Mouse (Mus musculus) CD4-positive helper T cell, adult 2 months (primary cell): Measurements from ENCODE around the gene Bfar.
A peak's percentile ranks its signal among the peaks of the same experiment; 100 is the strongest.
"Not testable (repeated sequence)": the region's sequence is repeated elsewhere in the genome, so short reads cannot be mapped to it uniquely, and the experiment has no call there.

ENCODE experiments used
- DNase-seq: peaks from one replicate; pipeline ENCODE4 v3.0.0-alpha.2; 2012; ENCODE audit warnings: low read depth, missing footprints, low spot score

Bfar gene

DNA sequence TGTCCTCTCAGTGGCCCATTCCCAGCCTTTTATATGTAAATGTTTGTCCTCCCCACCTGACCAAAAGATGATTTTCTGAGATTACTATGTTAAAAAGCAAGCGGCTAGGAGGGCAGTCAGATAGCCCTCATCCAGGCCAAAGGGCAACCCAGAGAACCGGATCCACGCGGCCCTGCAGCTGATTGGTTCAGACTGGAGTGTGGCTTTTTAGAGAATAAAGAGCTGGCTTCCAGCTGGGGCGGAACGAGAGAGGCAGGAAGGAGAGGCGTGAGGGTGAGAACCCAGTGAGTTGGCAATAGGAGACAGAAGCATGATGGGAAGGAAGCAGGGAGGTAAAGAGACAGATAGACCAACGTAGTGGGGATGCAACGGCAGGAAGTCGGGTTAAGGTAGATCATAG is 51.3 kb downstream of the Bfar start:
- DNase-seq = no peak

DNA sequence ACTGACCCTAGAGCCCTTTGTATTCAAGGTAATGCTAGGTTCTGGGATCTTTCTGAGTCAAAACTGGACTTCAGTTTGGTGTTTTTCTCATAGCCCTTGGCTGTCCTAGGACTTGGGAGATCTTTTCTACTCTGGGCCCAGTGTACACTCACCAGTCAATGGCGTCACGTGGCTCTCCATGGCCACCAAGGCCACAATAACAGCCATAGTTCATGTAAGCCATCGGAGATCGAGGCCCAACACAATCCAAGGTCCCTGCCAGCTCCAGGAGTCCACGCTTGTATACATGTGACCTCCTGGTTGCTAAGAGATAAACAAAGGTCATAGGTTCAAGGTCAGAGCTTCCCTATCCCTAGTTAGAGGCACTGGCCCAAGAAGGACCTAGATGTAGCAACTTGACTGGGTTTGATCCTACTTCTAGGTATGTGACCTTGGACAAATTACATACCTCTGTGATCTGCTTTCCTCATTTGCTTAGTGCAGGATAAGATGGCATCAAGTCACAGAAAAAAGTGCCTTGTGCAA is 56.2 kb downstream of the Bfar start:
- DNase-seq = no peak

GRCm38 (mm10) chr16:13729428-13729827 is 57.8 kb downstream of the Bfar start:
- DNase-seq = no peak

- DNase-seq = no peak
Observed at GRCm38 (mm10) chr16:13730285-13731255, 58.9 kb downstream of the Bfar start, which contains the start of gene Pla2g10. Pla2g10 (minus strand) TSS chr16:13730983.

DNA sequence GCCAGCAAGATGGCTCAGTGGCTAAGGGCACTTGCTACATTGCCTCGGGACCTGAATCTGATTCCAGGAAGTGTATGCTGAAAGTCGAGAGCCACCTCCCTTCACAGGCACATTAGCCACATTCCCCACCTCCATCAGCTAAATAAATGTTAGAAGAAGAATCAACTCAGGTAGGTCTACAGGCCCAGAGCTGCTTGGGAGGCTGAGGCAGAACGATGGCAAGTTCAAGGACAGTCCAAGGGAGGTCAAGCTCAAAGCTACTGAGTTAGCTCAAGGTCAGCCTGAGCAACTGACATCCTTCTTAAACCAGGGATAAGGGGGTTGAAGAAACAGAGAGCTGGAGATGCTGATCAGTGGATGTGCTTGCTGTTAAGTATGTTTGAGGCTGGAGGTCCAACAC is 61.1 kb downstream of the Bfar start:
- DNase-seq = no peak

DNA sequence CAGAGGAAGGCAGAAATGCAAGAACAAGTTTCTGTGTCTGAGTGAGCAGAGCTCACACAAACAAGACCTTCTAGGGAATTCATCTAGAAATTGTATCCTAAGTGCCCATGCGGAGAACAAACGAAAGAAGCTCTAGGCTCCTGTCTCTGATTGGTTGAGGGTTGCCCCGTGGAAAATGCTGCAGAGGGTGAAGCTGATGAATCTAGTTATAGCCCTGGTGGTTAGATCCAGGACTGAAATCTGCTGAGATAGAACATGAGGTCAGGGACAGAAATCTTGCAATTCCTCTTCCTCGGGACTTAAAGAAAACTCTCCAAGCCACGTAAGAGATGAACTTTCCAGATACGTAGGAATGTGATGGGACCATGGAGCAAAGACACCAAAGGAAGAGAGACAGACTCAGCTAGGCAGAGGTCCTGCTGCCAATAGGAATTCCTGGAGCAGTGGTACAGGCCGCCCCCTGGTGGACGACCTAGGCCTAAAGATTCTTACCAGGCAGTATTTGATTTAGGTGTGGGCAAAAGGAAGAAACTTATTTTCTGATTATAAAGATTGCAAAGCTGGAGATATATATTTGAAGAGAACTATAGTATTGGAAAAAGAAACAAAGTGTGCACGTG is 62.0 kb downstream of the Bfar start:
- DNase-seq = peak; percentile 47

GRCm38 (mm10) chr16:13735977-13736376 is 64.3 kb downstream of the Bfar start:
- DNase-seq = no peak

DNA sequence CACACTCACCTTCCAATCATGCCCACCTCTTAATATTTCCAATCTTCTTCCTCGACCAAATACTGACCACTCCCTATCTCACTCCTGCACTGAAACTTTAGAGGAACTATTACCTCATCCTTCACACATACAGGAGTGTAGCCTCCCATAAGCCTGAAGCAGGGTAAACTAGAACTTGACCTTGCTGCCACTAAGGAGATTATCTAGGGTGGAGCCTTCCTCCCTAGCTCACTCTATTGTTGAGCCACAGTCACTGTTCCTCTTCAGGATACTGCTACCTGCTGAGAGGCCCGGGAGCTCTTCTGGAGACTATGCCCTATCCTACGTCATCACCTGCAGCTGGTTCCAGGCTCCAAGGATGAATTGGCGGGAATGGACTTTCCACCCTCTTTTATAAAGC is 67.4 kb downstream of the Bfar start:
- DNase-seq = not testable (repeated sequence)

GRCm38 (mm10) chr16:13740844-13741243 is 69.2 kb downstream of the Bfar start:
- no peak for DNase-seq

DNA sequence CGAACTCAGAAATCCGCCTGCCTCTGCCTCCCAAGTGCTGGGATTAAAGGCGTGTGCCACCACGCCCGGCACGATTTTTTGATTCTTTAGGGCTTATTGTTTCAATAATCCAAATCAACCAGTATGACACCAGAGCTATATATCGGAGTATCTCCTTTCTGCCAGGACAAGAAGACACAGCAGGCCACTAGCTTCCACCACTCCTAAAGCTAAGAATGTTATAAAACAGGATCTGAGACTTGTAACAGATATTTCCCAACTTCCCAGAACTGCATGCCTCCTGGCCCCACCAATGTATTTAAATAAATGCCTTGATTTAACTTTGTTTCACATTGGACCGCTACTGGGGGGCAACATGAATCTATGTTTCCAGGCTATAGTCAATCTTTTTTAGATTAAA is 76.0 kb downstream of the Bfar start:
- DNase-seq = no peak

DNA sequence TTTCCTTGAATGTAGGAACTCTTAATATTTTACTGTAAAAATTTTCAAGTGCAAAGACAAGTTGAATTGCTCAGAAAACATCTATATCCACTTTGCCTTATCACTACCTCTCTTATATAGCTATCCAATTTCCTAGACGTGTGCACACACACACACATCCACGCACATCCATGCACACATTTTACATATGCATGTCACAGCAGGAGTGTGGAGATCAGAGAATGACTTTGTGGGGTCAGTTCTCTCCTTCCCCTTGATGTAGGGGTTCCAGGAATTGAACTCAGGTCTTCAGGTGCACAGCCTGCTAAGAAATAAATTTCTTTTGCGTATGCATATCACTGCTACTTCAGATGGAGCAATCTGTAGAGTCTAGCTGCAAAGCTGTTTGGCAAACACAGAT is 76.5 kb downstream of the Bfar start:
- DNase-seq = no peak

GRCm38 (mm10) chr16:13748813-13749212 is 77.2 kb downstream of the Bfar start:
- not testable (repeated sequence) for DNase-seq

GRCm38 (mm10) chr16:13749306-13749705 is 77.6 kb downstream of the Bfar start:
- DNase-seq = no peak

GRCm38 (mm10) chr16:13749981-13750380 is 78.3 kb downstream of the Bfar start:
- DNase-seq = no peak

DNA sequence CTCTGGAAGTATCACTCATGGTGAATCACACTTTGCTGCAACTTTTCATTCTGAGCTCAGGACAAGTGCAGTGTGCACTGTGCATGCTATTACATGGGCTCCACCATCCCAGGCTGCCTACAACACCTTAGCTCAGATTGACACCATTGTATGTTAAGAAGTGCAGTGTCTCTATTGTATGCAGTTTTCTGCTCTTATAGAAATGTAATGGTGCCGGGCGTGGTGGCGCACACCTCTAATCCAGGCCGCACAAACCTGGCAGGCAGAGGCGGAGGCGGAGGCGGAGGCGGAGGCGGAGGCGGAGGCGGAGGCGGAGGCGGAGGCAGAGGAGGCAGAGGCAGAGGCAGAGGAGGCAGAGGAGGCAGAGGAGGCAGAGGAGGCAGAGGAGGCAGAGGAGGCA is 79.0 kb downstream of the Bfar start:
- DNase-seq = no peak
